Mouse (Mus musculus) ES-E14 (cell line): ENCODE results near the gene Gpatch8. TPM values are rescaled to one million over a fixed set of nuclear protein-coding genes. Genes with fewer than 3 reads are reported as not detected.

ENCODE experiments used
- DNase-seq: peaks from one replicate; pipeline ENCODE4 v3.0.0-alpha.2; 2013; ENCODE audit warnings: low read depth, low spot score
- H3K27ac ChIP-seq: 2 replicates; pipeline ENCODE4 v1.5.1; 2012; ENCODE audit warnings: low read depth, mild to moderate bottlenecking, low read length, moderate library complexity, mixed read lengths; ENCODE audit not compliant: poor library complexity, insufficient read depth, severe bottlenecking
- H3K36me3 ChIP-seq: 2 replicates; pipeline ENCODE4 v1.6.1; 2012; ENCODE audit warnings: mild to moderate bottlenecking, low read length, moderate library complexity, mixed read lengths; ENCODE audit not compliant: control insufficient read depth, poor library complexity, insufficient read depth, severe bottlenecking
- H3K4me1 ChIP-seq, 2 experiments: fragments of 150-350 bp in 1 of 2; sonication (generic) in 1 of 2; 2 replicates each; pipeline ENCODE4 v1.6.1; 2012; ENCODE audit warnings: low read length in 2 of 2, mild to moderate bottlenecking in 1 of 2, mixed read lengths in 1 of 2; ENCODE audit not compliant: control insufficient read depth in 2 of 2, insufficient read depth in 2 of 2, poor library complexity in 1 of 2
- H3K4me3 ChIP-seq, 2 experiments: fragments of 150-350 bp in 1 of 2; sonication (generic) in 1 of 2; 2 replicates each; pipeline ENCODE4 v1.5.1; 2012; ENCODE audit warnings: low read length in 2 of 2, low read depth in 1 of 2, mild to moderate bottlenecking in 1 of 2, mixed read lengths in 1 of 2; ENCODE audit not compliant: insufficient read depth in 1 of 2, poor library complexity in 1 of 2, severe bottlenecking in 1 of 2
- H3K9ac ChIP-seq: 2 replicates; pipeline ENCODE4 v1.6.1; 2012; ENCODE audit warnings: low read depth, mild to moderate bottlenecking, low read length, mixed read lengths; ENCODE audit not compliant: poor library complexity, insufficient read depth, severe bottlenecking
- H3K9me3 ChIP-seq: fragments of 150-350 bp; sonication (generic); 2 replicates; pipeline ENCODE4 v1.6.1; 2012; ENCODE audit warnings: low read depth, mild to moderate bottlenecking, low read length; ENCODE audit not compliant: control insufficient read depth, insufficient read depth
- CHD2 ChIP-seq: IDR thresholded peaks from 2 replicates; pipeline ENCODE4 v1.6.1; 2014; ENCODE audit warnings: mild to moderate bottlenecking, low read depth, low read length, inconsistent platforms
- HCFC1 ChIP-seq: IDR thresholded peaks from 2 replicates; pipeline ENCODE4 v1.6.1; 2012; ENCODE audit warnings: low read length, inconsistent platforms, borderline replicate concordance; ENCODE audit not compliant: insufficient read depth
- MAFK ChIP-seq: IDR thresholded peaks from 2 replicates; pipeline ENCODE4 v1.6.1; 2014; ENCODE audit warnings: mild to moderate bottlenecking, low read depth, low read length, inconsistent platforms; ENCODE audit not compliant: insufficient read depth
- ZC3H11A ChIP-seq: IDR thresholded peaks from 2 replicates; pipeline ENCODE4 v1.6.1; 2012; ENCODE audit warnings: low read depth, mild to moderate bottlenecking, inconsistent platforms, low read length, borderline replicate concordance
- ZNF384 ChIP-seq: IDR thresholded peaks from 2 replicates; pipeline ENCODE4 v1.6.1; 2012; ENCODE audit warnings: low read depth, low read length, inconsistent platforms
- in situ Hi-C, 2 experiments: fragments of 600-800 bp; cut with MboI; formaldehyde crosslinking; loops; one replicate each; pipeline ENCODE4 v1.15.1; 2025; ENCODE audit warnings: low sequenced_read_pairs in 2 of 2, inconsistent platforms in 1 of 2; ENCODE audit not compliant: unreplicated experiment in 2 of 2
- total RNA-seq: library from RNA; depleted of rRNA; stranded (reverse); fragments of 300-350 nt; gene quantifications from 2 replicates; pipeline ENCODE4 v1.2.3, GENCODE M21; 2012; rRNA removed

The Gpatch8 gene
- 22.5 and 22.9 TPM in 2 replicates for total RNA-seq

DNA sequence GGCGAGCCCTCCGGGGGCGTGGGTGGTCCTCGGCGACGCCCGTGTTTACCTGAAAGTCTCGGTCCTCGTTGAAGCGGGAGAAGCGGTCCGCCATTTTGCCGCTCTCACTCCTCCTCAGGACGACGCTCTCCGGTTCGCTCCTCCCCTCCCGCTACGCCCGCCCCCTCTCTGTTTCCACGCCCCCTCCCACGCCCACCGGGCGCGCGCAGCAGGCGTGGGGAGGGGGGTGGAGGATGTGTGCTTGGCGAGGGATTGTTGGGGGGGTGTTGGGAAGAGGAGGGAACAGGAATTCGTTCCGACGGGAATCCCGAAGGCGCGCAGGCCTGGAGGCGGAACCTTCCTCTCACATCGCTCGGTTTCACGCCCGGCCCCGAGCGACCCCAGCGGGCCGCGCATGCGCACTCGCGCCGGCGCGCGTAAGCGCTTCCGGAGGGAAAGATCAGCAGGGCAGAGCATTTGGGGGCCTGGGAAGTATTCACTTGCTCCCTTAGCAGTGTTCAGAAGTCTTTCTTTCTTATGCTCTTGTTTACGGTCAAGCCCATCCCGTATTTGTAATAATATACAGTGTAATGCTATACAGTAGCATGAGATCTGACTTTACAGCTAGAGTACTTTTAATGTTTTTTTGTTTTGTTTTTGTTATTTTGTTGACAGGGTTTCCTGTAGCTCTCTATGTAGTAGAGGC, at the start of gene Gpatch8:
Gpatch8 (minus strand) TSS at position 362 of the 685 bp plus-strand sequence.
- no peaks in the 10 kb centered on the region for H3K36me3 ChIP-seq
- in situ Hi-C loops: no loop called here
- peaks cover 0 to 4% of the 10 kb centered on the region in 2 experiments; a peak in 1 of 4 replicates for H3K4me1 ChIP-seq
- TF ChIP-seq ZNF384: no peak
- no peak for TF ChIP-seq MAFK
- no peak for TF ChIP-seq ZC3H11A
- peak; percentile 76 for TF ChIP-seq CHD2
- TF ChIP-seq HCFC1: peak; percentile 87
- peak within 1 kb of the TSS; percentile 69 for H3K27ac ChIP-seq
- peak; percentile 96 for DNase-seq
- no peaks in the 10 kb centered on the region for H3K9me3 ChIP-seq
- peak within 1 kb of the TSS; percentile 84 to 86 for H3K4me3 ChIP-seq
- peak within 1 kb of the TSS; percentile 93 for H3K9ac ChIP-seq

DNA sequence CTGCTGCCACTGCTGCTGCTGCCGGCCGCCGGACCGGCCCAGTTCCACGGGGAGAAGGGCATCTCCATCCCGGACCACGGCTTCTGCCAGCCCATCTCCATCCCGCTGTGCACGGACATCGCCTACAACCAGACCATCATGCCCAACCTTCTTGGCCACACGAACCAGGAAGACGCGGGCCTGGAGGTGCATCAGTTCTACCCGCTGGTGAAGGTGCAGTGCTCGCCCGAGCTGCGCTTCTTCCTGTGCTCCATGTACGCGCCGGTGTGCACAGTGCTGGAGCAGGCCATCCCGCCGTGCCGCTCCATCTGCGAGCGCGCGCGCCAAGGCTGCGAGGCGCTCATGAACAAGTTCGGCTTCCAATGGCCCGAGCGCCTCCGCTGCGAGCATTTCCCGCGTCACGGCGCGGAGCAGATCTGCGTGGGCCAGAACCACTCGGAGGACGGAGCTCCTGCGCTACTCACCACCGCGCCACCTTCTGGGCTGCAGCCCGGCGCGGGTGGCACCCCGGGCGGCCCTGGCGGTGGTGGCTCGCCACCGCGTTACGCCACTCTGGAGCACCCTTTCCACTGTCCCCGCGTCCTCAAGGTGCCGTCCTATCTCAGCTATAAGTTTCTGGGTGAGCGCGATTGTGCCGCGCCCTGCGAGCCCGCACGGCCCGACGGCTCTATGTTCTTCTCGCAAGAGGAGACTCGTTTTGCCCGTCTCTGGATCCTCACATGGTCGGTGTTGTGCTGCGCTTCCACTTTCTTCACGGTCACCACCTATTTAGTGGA, 48.8 kb upstream of the Gpatch8 start:
- Histone ChIP-seq H3K9me3 (no peaks in the 10 kb centered on the region), H3K9ac (peak overlapping the region; percentile 57), H3K4me3 (peak overlapping the region; percentile 70 to 75), H3K36me3 (no peaks in the 10 kb centered on the region), H3K4me1 (no peaks in the 10 kb centered on the region; a peak in 1 of 4 replicates), H3K27ac (no peak overlapping the region; the same call in 1 of the 2 replicates)
- DNase-seq: no peak
- in situ Hi-C loops: no loop called here
- TF ChIP-seq CHD2 (no peak), HCFC1 (no peak), ZC3H11A (no peak)

DNA sequence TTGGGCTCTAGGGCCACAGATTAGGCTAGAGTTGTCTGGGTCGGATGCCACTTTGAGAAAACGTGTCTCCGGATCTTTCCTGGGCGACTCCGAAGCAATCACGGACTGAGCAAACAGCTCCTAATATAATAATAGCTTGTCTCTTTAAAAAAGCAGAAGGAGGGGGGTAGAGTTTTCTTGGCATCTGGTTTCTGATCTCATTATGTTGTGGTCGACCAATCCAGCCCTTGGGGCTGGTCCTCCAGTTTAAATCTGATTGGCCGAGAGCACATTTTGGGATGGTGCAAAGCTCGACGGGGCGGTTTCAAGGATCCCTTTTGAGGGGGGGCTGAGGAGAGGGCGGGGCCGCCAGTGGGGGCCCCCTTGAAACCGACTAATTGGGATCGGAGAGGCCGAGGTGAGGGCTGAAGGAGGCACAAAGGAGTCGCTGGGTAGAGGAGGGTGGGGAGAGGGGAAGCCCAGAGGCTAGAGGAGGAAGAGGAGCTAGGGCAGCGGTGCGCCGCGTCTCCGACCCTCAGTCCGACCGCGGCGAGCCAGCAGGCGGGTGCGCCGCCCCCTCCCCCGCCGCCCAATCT, 47.9 kb upstream of the Gpatch8 start, which contains the start of gene Fzd2:
Fzd2 (plus strand) TSS at position 387 of the 575 bp plus-strand sequence.
- no peak for DNase-seq
- in situ Hi-C loops: no loop called here
- TF ChIP-seq HCFC1: no peak
- TF ChIP-seq ZNF384: no peak
- TF ChIP-seq CHD2: no peak
- TF ChIP-seq ZC3H11A: no peak
- TF ChIP-seq MAFK: no peak
- Histone ChIP-seq H3K4me1 (no peaks in the 10 kb centered on the region; a peak in 1 of 4 replicates), H3K36me3 (no peaks in the 10 kb centered on the region), H3K9me3 (no peaks in the 10 kb centered on the region), H3K4me3 (peak within 1 kb of the TSS; percentile 70 to 75), H3K27ac (peak within 1 kb of the TSS; percentile 66; the same call in 1 of the 2 replicates), H3K9ac (peak within 1 kb of the TSS; percentile 57)

GRCm38 (mm10) chr11:102603496-102603850, 47.3 kb upstream of the Gpatch8 start:
- TF ChIP-seq HCFC1 (no peak), MAFK (no peak), ZC3H11A (no peak), CHD2 (no peak), ZNF384 (no peak)
- Histone ChIP-seq H3K9me3 (no peaks in the 10 kb centered on the region), H3K27ac (0 out of 2 replicates have a peak overlapping the region, but pooled peaks have one; percentile 66), H3K9ac (no peak overlapping the region), H3K4me1 (no peaks in the 10 kb centered on the region; a peak in 1 of 4 replicates), H3K36me3 (no peaks in the 10 kb centered on the region), H3K4me3 (peak overlapping the region; percentile 59 to 70)
- in situ Hi-C loops: no loop called here
- no peak for DNase-seq
